8 mouse cellular contexts compared by ENCODE assay signal in genomic region chr11:113778733-113779679, GRCm38 (mm10). TPM values are rescaled to one million over a fixed set of nuclear protein-coding genes. Genes with fewer than 3 reads are reported as not detected.
DNase-seq lines count a peak whose midpoint lies in the region; ATAC-seq lines count a peak whose summit lies in the region.

No protein-coding gene starts in this region.

- H3K4me2 ChIP-seq in hindbrain, embryonic 11.5 days (replicated peaks; ENCODE audit: low read depth, low read length) = peak overlapping the region; percentile 11; the same call in 1 of the 2 replicates
- no peak overlapping the region for H3K4me2 ChIP-seq in hindbrain, embryonic 13.5 days

- H3K36me3 ChIP-seq in hindbrain, embryonic 11.5 days (ENCODE audit: control insufficient read depth, insufficient read depth, low read length) = no peaks in the 10 kb centered on the region
- no peaks in the 10 kb centered on the region for H3K36me3 ChIP-seq in hindbrain, embryonic 13.5 days
- H3K36me3 ChIP-seq in heart, embryonic 10.5 days = no peaks in the 10 kb centered on the region

- ATAC-seq in hindbrain, embryonic 11.5 days (ENCODE audit: low FRiP score) = peak; percentile 66; the same call in 1 of the 2 replicates
- ATAC-seq in hindbrain, embryonic 13.5 days (ENCODE audit: low FRiP score) = no peak

- 17% methylated on average over 20 of the region's 20 CpGs for WGBS in hindbrain, embryonic 11.5 days
- 11% methylated on average over 20 of the region's 20 CpGs for WGBS in hindbrain, embryonic 13.5 days
- WGBS in heart, embryonic 10.5 days = 27% methylated on average over 20 of the region's 20 CpGs

- no peaks in the 10 kb centered on the region for H3K27me3 ChIP-seq in hindbrain, embryonic 11.5 days (ENCODE audit: control insufficient read depth, insufficient read depth, low read length)
- no peaks in the 10 kb centered on the region for H3K27me3 ChIP-seq in hindbrain, embryonic 13.5 days
- no peaks in the 10 kb centered on the region for H3K27me3 ChIP-seq in heart, embryonic 10.5 days (ENCODE audit: insufficient read depth, poor library complexity, severe bottlenecking)

- DNase-seq in hindbrain, embryonic 11.5 days (ENCODE audit: low spot score) = peak; percentile 46
- DNase-seq in ZHBTc4 (ENCODE audit: low read depth, low spot score) = peak; percentile 57
- no peak for DNase-seq in heart, embryonic 10.5 days (ENCODE audit: low spot score)
- peak; percentile 24 to 45 for DNase-seq in kidney, postnatal 36 days
- peak; percentile 61 for DNase-seq in retina, postnatal 1 day
- no peak for DNase-seq in frontal cortex, postnatal 14 days (ENCODE audit: low spot score in 2 of 2)
- DNase-seq in adrenal gland, postnatal 36 days = no peak

- H3K9ac ChIP-seq in hindbrain, embryonic 11.5 days (ENCODE audit: low read depth, low read length) = peak overlapping the region; percentile 7; the same call in 1 of the 2 replicates
- H3K9ac ChIP-seq in hindbrain, embryonic 13.5 days = no peak overlapping the region

- no peaks in the 10 kb centered on the region for H3K9me3 ChIP-seq in hindbrain, embryonic 11.5 days (ENCODE audit: control insufficient read depth, low read length)
- no peaks in the 10 kb centered on the region for H3K9me3 ChIP-seq in hindbrain, embryonic 13.5 days
- H3K9me3 ChIP-seq in heart, embryonic 10.5 days = no peaks in the 10 kb centered on the region

- H3K4me1 ChIP-seq in hindbrain, embryonic 11.5 days (replicated peaks; ENCODE audit: control insufficient read depth, insufficient read depth, low read length) = peaks cover 16% of the 10 kb centered on the region
- peaks cover 41% of the 10 kb centered on the region for H3K4me1 ChIP-seq in hindbrain, embryonic 13.5 days (replicated peaks)
- H3K4me1 ChIP-seq in heart, embryonic 10.5 days = peaks cover 52% of the 10 kb centered on the region

- H3K27ac ChIP-seq in hindbrain, embryonic 11.5 days (ENCODE audit: low read depth, low read length) = peak overlapping the region; percentile 62
- no peak overlapping the region for H3K27ac ChIP-seq in hindbrain, embryonic 13.5 days
- peak overlapping the region; percentile 77 for H3K27ac ChIP-seq in heart, embryonic 10.5 days

- no peak overlapping the region for H3K4me3 ChIP-seq in hindbrain, embryonic 11.5 days (ENCODE audit: low read depth, low read length)
- H3K4me3 ChIP-seq in hindbrain, embryonic 13.5 days = no peak overlapping the region
- no peak overlapping the region for H3K4me3 ChIP-seq in heart, embryonic 10.5 days

RNA-seq across cellular contexts. Expression of gene Cdc42ep4, which starts 27.3 kb away (rescaled TPM):
- 64.5 and 68.6 TPM in 2 replicates for polyA plus RNA-seq in hindbrain, embryonic 11.5 days (2014; fragmentation: Nextera tagmentation; extraction: Ambion mirVana)
- polyA plus RNA-seq in hindbrain, embryonic 13.5 days (2015; fragmentation: Nextera tagmentation; extraction: Ambion mirVana) = 73.0 and 73.7 TPM in 2 replicates
- 30.4 and 45.4 TPM in 2 replicates for polyA plus RNA-seq in heart, embryonic 10.5 days (2016; fragmentation: Nextera tagmentation; extraction: Ambion mirVana)
- total RNA-seq in adrenal gland, postnatal 36 days (2021) = 100 to 1,000 TPM; 128 to 136 TPM

Comparison
In these comparisons a context has a peak if more than half of its experiments do, and no peak if none do; other contexts are left out.
1. DNase-seq: peak in hindbrain, embryonic 11.5 days (single experiment), ZHBTc4 (single experiment), kidney, postnatal 36 days (2 of 2) and retina, postnatal 1 day (single experiment); none in heart, embryonic 10.5 days (single experiment), frontal cortex, postnatal 14 days (0 of 2) and adrenal gland, postnatal 36 days (0 of 2).